Mouse (Mus musculus): ENCODE measurements around the gene Snx32.
A peak's percentile ranks its signal among the peaks of the same experiment; 100 is the strongest.
"Not testable (repeated sequence)": the region's sequence is repeated elsewhere in the genome, so short reads cannot be mapped to it uniquely, and the experiment has no call there.

The Snx32 gene

DNA sequence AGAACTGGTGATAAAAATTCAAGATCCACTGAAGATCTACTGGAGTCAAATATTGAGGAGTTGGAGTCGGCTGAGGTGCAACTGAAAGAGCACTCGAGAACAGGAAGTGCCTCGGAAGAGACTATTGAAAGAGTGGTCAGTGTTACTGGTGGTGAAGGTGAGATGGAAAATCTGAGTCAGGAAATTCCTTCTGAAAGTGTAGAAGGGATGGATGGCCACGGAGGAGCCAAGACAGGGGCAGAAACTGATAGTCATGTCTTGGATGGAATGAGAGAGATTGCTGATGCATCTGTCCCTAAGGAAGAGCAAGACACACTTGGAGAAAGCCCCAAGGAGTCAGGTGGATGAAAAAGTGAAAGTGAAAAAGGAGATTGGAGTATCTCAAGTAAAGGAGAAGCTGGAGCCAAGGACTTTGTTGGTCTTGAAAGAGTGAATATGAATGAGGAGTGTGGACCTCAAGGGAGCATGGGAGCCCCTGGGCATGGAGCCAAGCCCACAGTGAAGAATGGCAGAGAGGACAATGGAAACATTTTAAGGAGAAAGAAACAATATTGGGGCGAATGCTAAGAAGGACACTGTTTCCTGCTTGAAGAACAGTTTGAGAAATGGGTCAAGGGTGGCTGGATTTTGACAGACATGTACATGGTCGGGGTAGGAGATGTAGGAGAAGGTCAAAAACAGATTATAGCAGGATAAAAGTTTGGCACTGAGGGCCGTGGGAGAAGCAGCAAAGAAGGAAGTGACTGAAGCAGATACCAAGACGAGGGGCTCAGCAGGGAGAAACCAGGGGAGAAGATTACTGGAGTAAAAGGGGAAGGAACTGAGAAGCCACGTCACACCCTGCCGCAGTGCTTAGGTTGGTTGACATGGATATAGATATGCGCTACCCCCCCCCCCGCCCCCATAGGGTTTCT lies 2.0 kb upstream of the Snx32 start:
- peak in 1 of 2 experiments; percentile 25 for DNase-seq (ENCODE audit: low spot score in 2 of 2)

- peak in 1 of 2 experiments; percentile 24 for DNase-seq (ENCODE audit: low spot score in 2 of 2)
These were observed 815 bp upstream of the Snx32 start for GRCm38 (mm10) chr19:5511074-5511632.

DNA sequence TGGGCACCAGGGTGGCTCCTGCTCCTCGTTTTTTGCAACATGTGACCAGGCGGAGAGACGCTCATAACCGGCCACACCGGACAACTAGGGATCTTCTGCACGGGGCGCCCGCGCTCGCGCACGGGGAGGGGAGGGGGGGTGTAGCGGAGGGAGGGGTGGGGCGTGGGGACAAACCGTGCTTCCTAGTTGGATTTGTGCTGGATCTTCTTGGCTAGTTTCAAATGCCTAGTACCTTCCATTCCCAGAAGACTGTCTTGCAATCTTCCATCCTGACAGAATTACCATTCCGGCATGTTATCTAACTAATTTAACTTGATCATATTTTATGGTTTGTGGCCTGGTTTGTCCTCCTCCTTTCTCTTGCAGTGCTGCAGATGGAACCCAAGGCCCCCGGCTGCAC lies 6.7 kb downstream of the Snx32 start, which contains the start of gene 1700020D05Rik:
TSS of gene 1700020D05Rik (minus strand) at position 101 of the 400 bp plus-strand sequence.
- DNase-seq (ENCODE audit: low spot score in 2 of 2), result no peak

DNA sequence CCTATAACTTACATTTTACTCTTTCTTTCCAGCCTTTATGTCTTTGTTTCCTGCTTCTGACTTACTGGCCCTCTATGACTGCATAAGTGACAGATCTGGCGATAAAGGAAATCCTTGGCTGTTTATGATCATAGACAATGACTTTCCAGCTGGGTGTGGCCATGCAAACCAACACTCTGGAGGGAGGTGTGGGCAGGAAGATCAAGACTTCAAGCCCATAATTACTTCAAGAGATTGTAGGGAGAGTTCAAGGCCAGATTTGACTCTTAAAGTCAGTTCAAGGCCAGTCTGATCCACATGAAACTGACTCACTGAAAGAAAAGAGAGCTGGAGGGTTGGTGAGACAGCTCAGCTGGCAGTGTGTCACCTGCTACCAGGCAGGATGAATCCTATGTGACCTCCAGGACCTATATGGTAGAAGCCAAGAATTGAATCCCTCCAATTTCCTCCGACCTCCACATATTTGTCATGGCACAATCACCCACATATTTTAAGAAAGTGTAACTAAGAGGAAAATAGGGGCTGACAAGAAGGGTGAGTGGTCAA lies 9.9 kb downstream of the Snx32 start:
- no peak for DNase-seq (ENCODE audit: low spot score in 2 of 2)

DNA sequence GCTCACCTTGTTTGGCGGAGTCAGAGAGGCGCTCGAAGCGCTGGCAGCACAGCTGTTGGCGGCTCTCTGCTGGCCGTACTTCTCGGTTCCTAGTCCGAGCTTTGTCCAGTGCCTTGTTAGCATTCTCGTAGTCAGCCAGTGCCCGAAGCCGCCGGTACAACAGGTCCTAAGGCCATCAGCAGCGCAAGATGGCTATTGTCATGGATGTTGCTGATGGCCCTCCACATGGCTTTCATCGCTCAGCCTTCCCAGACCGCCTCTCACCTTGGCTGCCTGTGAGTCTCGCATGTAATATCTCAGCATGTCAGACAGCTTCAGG lies 14.3 kb downstream of the Snx32 start:
- peak in 1 of 2 experiments; percentile 63 for DNase-seq (ENCODE audit: low spot score in 2 of 2)

- peak in 1 of 2 experiments; percentile 63 for DNase-seq (ENCODE audit: low spot score in 2 of 2)
These were observed 14.8 kb downstream of the Snx32 start for GRCm38 (mm10) chr19:5495353-5496051.

DNA sequence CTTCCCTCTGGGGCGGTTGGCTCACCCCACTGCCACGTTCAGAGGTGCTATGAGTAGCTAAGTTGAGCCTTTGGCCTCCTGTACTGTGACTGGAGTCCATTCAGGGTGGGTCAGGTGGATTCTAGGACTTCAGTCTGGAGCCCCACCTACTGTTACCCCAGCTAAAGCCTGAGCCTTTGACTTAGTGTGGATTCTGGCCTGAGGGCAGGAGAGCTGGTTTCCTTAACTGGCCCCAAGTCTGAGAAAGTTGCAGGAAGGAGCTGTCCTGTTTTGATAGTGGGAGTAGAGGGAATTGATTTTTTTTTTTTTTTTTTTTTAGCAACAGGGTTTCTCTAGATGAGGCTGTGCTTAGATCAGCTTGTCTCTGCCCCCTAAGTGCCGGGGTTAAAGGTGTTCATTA lies 16.0 kb downstream of the Snx32 start:
- no peak for DNase-seq (ENCODE audit: low spot score in 2 of 2)

DNA sequence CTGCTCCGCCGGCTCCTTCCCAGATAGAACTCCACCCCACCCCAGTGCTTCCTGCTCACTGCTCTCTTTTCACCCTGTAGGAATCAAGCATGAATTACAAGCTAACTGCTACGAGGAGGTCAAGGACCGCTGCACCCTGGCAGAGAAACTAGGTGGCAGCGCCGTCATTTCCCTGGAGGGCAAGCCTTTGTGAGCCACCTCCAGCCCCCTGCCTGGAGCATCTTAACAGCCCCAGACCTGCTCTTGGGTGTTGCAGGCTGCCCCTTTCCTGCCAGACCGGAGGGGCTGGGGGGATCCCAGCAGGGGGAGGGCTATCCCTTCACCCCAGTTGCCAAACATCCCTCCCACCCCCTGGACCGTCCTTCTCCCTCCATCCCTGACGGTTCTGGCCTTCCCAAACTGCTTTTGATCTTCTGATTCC lies 17.0 kb downstream of the Snx32 start:
- DNase-seq (ENCODE audit: low spot score in 2 of 2), result peak in 1 of 2 experiments; percentile 62

- no peak for DNase-seq (ENCODE audit: low spot score in 2 of 2)
These were observed 17.7 kb downstream of the Snx32 start for GRCm38 (mm10) chr19:5492641-5493040.

DNA sequence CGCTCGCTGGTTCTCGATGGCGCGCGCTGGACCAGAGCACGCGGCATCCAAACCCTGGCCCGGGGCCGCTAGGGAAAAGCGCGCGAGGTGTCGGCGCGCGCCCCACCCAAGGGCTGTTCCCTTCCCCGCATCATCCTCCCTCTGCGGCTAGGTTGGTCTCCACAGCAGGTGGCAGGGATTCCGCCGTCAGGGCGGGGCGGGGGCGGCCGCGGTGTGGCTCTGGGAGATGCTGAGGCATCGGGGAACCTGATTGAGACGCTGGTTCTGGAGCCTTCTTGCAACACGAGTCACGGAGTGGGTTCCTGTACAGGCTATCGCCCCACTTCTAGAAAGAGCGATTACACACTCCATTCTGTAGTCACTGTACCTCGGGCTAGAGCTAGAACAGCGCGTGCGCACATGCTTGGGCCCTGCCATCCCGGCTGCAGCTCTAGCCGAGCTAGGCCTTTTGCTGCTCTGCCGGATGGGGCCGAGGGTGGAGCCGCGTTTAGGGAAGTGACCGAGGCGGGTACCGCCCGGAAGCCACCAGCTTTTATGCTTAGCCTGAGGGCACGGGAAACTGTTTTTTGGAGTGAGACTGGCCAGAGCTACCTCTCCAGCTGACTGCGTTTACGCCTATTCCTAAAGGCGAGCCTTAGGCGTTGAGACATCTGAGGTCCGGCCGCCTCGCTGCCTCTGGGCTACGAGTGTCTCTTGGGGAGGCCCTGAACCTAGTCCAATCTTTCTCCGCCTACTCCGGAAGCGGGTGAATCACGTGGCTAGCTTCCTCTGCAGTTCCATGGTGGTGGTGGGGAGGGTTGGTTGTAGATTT lies 19.2 kb downstream of the Snx32 start:
- DNase-seq (ENCODE audit: low spot score in 2 of 2), result peak; percentile 84 to 92

- peak; percentile 94 to 96 for DNase-seq (ENCODE audit: low spot score in 2 of 2)
These were observed 19.9 kb downstream of the Snx32 start, which contains the start of gene Cfl1 for GRCm38 (mm10) chr19:5490313-5490897. Cfl1 (plus strand) TSS chr19:5490455.

DNA sequence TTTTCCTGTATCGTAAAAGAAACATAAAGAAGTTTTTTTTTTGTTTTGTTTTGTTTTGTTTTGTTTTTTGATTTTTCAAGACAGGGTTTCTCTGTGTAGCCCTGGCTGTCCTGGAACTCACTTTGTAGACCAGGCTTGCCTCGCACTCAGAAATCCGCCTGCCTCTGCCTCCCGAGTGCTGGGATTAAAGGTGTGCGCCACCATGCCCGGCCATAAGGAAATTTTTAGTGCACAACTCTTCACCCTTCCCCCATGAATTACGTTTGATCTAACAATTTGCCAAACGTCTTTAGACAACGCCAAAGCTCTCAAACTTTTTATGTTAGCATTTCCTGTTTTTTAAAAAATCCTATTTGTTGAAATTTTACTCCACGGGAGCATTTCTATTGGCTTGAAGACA lies 20.6 kb downstream of the Snx32 start:
- DNase-seq (ENCODE audit: low spot score in 2 of 2), result not testable (repeated sequence)

DNA sequence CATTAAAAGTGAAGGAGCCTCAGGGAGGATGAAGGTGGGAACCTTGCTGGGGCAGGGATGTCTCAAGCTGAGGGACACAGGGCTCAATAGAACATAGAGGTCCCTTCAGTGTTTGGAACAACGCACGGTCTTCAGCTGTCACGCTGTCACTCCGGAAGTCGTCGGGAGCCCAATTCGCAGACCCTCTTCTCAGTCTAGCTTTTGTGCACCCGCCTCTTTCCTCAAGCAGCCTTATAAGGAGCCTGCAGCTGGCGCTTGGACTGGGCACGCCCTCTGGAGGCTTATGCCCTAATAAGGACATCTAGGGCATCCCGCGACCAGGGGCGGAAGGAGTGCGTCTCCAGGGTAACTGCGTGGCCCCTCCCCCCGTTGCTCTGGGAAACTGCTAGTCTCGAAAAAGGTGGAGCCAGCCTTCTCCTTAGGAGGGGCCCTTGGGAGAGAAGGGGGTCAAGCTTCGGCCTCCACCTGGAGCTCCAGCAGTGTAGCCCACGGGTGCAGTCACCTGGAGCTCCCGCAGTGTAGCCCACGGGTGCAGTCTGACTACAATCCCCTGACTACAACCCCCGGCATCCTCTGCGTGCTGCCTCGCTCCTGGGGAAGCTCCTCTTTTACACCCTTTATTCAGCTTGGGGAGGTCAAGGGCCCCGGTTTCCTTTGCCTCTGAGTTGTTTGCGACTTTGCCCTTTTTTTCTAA lies 21.3 kb downstream of the Snx32 start:
- DNase-seq (ENCODE audit: low spot score in 2 of 2), result peak; percentile 97

- DNase-seq (ENCODE audit: low spot score in 2 of 2), result peak; percentile 96 to 99
These were observed 22.4 kb downstream of the Snx32 start, which contains the start of gene Mus81 for GRCm38 (mm10) chr19:5487768-5488550. Mus81 (minus strand) TSS chr19:5488402.

GRCm38 (mm10) chr19:5486771-5487170 lies 23.6 kb downstream of the Snx32 start:
- DNase-seq (ENCODE audit: low spot score in 2 of 2), result no peak

DNA sequence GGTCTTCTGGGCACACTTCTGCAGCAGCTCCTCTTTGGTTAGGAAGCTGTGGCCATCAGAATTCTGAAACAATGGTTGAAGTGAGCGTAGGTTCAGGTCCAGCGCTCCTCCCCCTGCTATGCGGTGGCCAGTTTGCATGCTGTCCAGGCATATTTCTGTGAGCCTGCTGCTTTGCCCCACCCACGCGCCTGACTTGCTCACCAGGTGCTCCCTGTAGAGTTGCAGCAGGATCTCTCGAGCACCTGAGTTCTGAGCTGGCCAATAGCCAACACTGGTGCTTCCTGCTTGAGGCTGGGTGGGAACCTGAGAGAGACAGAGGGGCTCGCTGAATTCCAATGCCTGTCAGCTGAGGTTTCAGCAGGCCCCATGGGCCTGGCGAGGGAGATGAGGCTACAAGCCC lies 24.1 kb downstream of the Snx32 start:
- no peak for DNase-seq (ENCODE audit: low spot score in 2 of 2)

DNA sequence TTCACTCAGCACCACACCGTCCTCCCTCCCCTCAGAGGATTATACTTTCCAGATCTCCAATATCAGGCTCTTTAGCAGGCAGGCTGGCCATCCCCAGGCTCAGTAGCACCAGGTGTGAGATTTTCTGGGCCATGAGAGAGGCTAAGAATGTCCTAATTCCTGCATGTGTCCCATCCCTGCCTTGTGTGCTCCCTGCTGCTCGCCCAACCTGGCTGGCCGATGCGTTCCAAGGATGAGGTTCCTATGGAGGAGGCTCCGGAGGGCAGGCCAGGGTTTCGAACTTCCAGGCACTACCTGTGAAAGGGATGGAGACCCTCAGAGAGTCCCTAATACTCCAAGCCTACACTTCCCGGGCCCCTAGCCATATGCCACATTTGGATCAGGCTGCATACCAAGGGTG lies 24.5 kb downstream of the Snx32 start:
- no peak for DNase-seq (ENCODE audit: low spot score in 2 of 2)

DNA sequence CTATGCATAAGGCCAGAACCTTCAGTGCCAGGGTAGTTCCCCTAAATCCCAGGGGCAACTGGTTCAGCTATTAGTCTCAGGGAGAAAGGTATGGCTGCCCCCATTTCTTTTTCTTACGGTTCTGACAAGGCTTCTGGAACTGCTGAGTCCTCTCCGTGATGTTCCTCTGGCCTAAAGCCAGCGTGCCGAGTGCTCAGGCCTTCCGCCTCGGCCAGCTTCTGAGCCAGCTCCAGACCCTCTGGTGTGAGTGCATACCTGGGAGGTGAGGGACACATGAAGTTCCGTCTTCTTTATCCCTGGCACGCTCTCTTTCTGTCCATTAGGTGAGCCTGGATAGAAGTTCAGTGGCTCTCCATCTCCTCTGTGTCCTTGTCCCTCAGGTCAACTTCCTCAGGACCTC lies 25.0 kb downstream of the Snx32 start:
- DNase-seq (ENCODE audit: low spot score in 2 of 2), result no peak

DNA sequence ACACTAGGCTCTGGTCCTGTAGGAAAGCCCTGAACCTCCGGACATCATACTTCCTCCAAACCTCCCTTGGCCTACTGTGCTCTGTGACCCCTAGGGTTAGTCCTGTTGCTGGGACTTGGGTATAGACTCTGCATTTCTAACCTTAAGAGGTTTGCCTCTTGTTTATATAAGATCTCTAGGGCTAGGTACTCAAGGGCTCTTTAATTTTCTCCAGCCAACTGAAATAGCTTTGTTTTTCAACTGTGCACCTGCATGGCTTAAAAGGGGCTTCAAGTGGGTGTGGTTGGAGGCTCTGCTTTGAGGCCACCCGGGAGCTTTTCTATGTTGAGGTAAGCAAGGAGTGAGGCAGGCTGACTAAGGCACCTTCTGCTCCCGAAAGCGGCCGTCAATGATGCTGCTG lies 25.8 kb downstream of the Snx32 start:
- no peak for DNase-seq (ENCODE audit: low spot score in 2 of 2)

Measured in spleen, postnatal 4 days (tissue).